Comparison of ENCODE assay signal across 11 mouse cellular contexts in the genomic region with DNA sequence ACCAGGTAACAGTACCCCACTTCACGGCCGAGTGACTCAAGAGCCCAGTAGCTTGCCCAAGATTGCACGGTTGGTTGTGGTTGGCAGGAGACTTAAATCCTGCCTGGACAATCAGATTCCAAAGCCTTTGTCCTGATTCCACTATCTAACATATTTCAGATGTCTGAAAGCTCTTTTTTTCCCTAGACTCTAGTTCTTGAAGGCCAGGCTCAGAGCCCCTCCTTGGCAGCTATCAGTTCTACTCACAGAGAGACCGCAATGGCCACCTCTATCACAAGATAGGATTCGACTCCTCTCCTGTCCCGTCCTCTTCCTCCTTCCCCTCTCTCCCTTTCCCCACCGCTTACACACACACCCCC. TPM values are rescaled to one million over a fixed set of nuclear protein-coding genes. Genes with fewer than 3 reads are reported as not detected.
DNase-seq lines count a peak whose midpoint lies in the region; ATAC-seq and TF ChIP-seq lines count a peak whose summit lies in the region.
"Had no signal": no experiment of that assay in that cellular context is flagged by ENCODE, and none has a peak within 500 bp of the region (broad histone marks: within the 10 kb centered on the region; RNA-seq: fewer than 3 reads in every experiment).

No protein-coding gene starts in this region.

- H3K27me3 ChIP-seq in heart, embryonic 13.5 days (replicated peaks) = no peaks in the 10 kb centered on the region
- peaks cover 33% of the 10 kb centered on the region for H3K27me3 ChIP-seq in megakaryocyte, embryonic 14.5 days (replicated peaks)
- H3K27me3 ChIP-seq in intestine, embryonic 14.5 days (replicated peaks; ENCODE audit: control insufficient read depth, insufficient read depth, low read length) = no peaks in the 10 kb centered on the region
- no peaks in the 10 kb centered on the region for H3K27me3 ChIP-seq in small intestine, adult 2 months (ENCODE audit: control insufficient read depth, insufficient read depth, low read length)

- H3K9ac ChIP-seq in heart, embryonic 13.5 days = peak overlapping the region; percentile 82
- no peak overlapping the region for H3K9ac ChIP-seq in intestine, embryonic 14.5 days (ENCODE audit: low read length)

- no peak for DNase-seq in heart, postnatal 14 days
- DNase-seq in intestine, embryonic 14.5 days (ENCODE audit: low spot score) = no peak
- no peak for DNase-seq in spleen, postnatal 10 days (ENCODE audit: low spot score in 2 of 2)
- DNase-seq in adrenal gland, postnatal 4 days (ENCODE audit: low spot score in 2 of 2) = no peak
- DNase-seq: right cerebral cortex, postnatal 14 days had no signal

- peak overlapping the region; percentile 87 for H3K4me2 ChIP-seq in heart, embryonic 13.5 days
- H3K4me2 ChIP-seq in intestine, embryonic 14.5 days (ENCODE audit: low read length) = peak overlapping the region; percentile 45

- H3K27ac ChIP-seq in heart, embryonic 13.5 days (replicated peaks) = peak overlapping the region; percentile 99
- no peak overlapping the region for H3K27ac ChIP-seq in intestine, embryonic 14.5 days (ENCODE audit: low read depth)
- peak overlapping the region; percentile 85; the same call in 1 of the 2 replicates for H3K27ac ChIP-seq in small intestine, adult 2 months (ENCODE audit: insufficient read depth, low read depth, low read length)

- intact Hi-C loops in heart, postnatal 14 days (cut with DNase I) = loop anchor here (2.0 kb wide), 1 partner anchor 15 kb away; no protein-coding TSS in a partner anchor

- TF ChIP-seq POLR2A in small intestine, adult 2 months (IDR thresholded peaks at IDR 0.05; ENCODE audit: low read depth, low read length) = no peak

- TF ChIP-seq CTCF in small intestine, adult 2 months (IDR thresholded peaks at IDR 0.05; ENCODE audit: extremely low read depth, insufficient read length, insufficient replicate concordance, low read depth, low read length) = no peak

- WGBS in heart, embryonic 13.5 days = 20% methylated on average over 7 of the region's 7 CpGs
- 78% methylated on average over 7 of the region's 7 CpGs for WGBS in intestine, embryonic 14.5 days
- 18% methylated on average over 7 of the region's 7 CpGs for WGBS in small intestine, adult 2 months

- H3K4me3 ChIP-seq in heart, embryonic 13.5 days = peak overlapping the region; percentile 54
- H3K4me3 ChIP-seq in megakaryocyte, embryonic 14.5 days (replicated peaks) = peak overlapping the region; percentile 38
- 0 out of 2 replicates have a peak overlapping the region, but pooled peaks have one; percentile 18 for H3K4me3 ChIP-seq in intestine, embryonic 14.5 days (ENCODE audit: low read depth, low read length)
- peak overlapping the region; percentile 65 for H3K4me3 ChIP-seq in small intestine, adult 2 months (ENCODE audit: low read depth, low read length)

- H3K36me3 ChIP-seq in heart, embryonic 13.5 days = peaks cover 76% of the 10 kb centered on the region
- peaks cover 79% of the 10 kb centered on the region for H3K36me3 ChIP-seq in megakaryocyte, embryonic 14.5 days (replicated peaks; ENCODE audit: low read length)
- peaks cover 72% of the 10 kb centered on the region for H3K36me3 ChIP-seq in intestine, embryonic 14.5 days (ENCODE audit: control insufficient read depth, insufficient read depth, low read length)
- peaks cover 56% of the 10 kb centered on the region for H3K36me3 ChIP-seq in small intestine, adult 2 months (ENCODE audit: control insufficient read depth, insufficient read depth, low read length)

- peaks cover 74% of the 10 kb centered on the region for H3K4me1 ChIP-seq in heart, embryonic 13.5 days
- H3K4me1 ChIP-seq in megakaryocyte, embryonic 14.5 days = peaks cover 84% of the 10 kb centered on the region
- peaks cover 39% of the 10 kb centered on the region for H3K4me1 ChIP-seq in intestine, embryonic 14.5 days (replicated peaks; ENCODE audit: control insufficient read depth, insufficient read depth, low read length)
- peaks cover 27% of the 10 kb centered on the region for H3K4me1 ChIP-seq in small intestine, adult 2 months (ENCODE audit: control insufficient read depth, insufficient read depth, insufficient read length, low read length)

- no peaks in the 10 kb centered on the region for H3K9me3 ChIP-seq in heart, embryonic 13.5 days
- no peaks in the 10 kb centered on the region for H3K9me3 ChIP-seq in megakaryocyte, embryonic 14.5 days
- no peaks in the 10 kb centered on the region for H3K9me3 ChIP-seq in intestine, embryonic 14.5 days (ENCODE audit: control insufficient read depth, low read length)

- ATAC-seq in heart, embryonic 13.5 days (ENCODE audit: extremely low read depth, insufficient number of reproducible peaks, low FRiP score, low TSS enrichment) = peak; percentile 6; the same call in 1 of the 2 replicates
- no peak for ATAC-seq in megakaryocyte, adult 5-6 weeks (ENCODE audit: poor library complexity, severe bottlenecking)
- no peak for ATAC-seq in intestine, embryonic 14.5 days (replicated peaks; ENCODE audit: low FRiP score, low TSS enrichment, low read depth)

RNA-seq across cellular contexts. Expression of a gene that starts 8.1 kb away (rescaled TPM):
- 29.0 and 32.4 TPM in 2 replicates for polyA plus RNA-seq in heart, embryonic 13.5 days (2015; fragmentation: Nextera tagmentation; extraction: Ambion mirVana)
- 100 to 1,000 TPM; 199 to 209 TPM for total RNA-seq in heart, postnatal 14 days (2021)
- 2.1 and 9.3 TPM in 2 replicates for polyA plus RNA-seq in megakaryocyte, embryonic 14.5 days (2012; ENCODE audit: insufficient read depth, low replicate concordance)
- total RNA-seq in megakaryocyte, adult 5-6 weeks (2015) = 0.31 and 0.71 TPM in 2 replicates
- 0.99 and 1.1 TPM in 2 replicates for total RNA-seq in megakaryocyte, adult 5-6 weeks (2017)
- 19.8 and 21.9 TPM in 2 replicates for polyA plus RNA-seq in intestine, embryonic 14.5 days (2014; fragmentation: Nextera tagmentation; extraction: Ambion mirVana)
- 55.9 and 89.2 TPM in 2 replicates for polyA plus RNA-seq in small intestine, adult 2 months (2012; rRNA removed)
- total RNA-seq in adrenal gland, postnatal 4 days (2021) = 10 to 100 TPM; 78.0 to 83.3 TPM

RNA-seq across cellular contexts. Expression of a gene that starts 28.8 kb away (rescaled TPM):
- 9.5 and 10.8 TPM in 2 replicates for polyA plus RNA-seq in heart, embryonic 13.5 days (2015; fragmentation: Nextera tagmentation; extraction: Ambion mirVana)
- 1 to 10 TPM; 8.0 to 8.8 TPM for total RNA-seq in heart, postnatal 14 days (2021)
- 0.46 TPM in 1 of 2 replicates, not detected in the other for polyA plus RNA-seq in megakaryocyte, embryonic 14.5 days (2012; ENCODE audit: insufficient read depth, low replicate concordance)
- 0.04 TPM in 1 of 2 replicates, not detected in the other for total RNA-seq in megakaryocyte, adult 5-6 weeks (2015)
- total RNA-seq in megakaryocyte, adult 5-6 weeks (2017) = 0.11 TPM in 1 of 2 replicates, not detected in the other
- polyA plus RNA-seq in intestine, embryonic 14.5 days (2014; fragmentation: Nextera tagmentation; extraction: Ambion mirVana) = 31.5 and 34.8 TPM in 2 replicates
- polyA plus RNA-seq in small intestine, adult 2 months (2012; rRNA removed) = 19.1 and 40.2 TPM in 2 replicates
- 10 to 100 TPM; 28.6 to 34.5 TPM for total RNA-seq in adrenal gland, postnatal 4 days (2021)
- total RNA-seq: common myeloid progenitor, adult 5-6 weeks had no signal

RNA-seq across cellular contexts. Expression of a gene that starts 31.0 kb away (rescaled TPM):
- polyA plus RNA-seq in heart, embryonic 13.5 days (2015; fragmentation: Nextera tagmentation; extraction: Ambion mirVana) = 0.29 and 0.48 TPM in 2 replicates
- total RNA-seq in heart, postnatal 14 days (2021) = under 1 TPM; 0.88 to 0.93 TPM
- not detected in 2 replicates for polyA plus RNA-seq in megakaryocyte, embryonic 14.5 days (2012; ENCODE audit: insufficient read depth, low replicate concordance)
- 0.46 TPM in 1 of 2 replicates, not detected in the other for total RNA-seq in megakaryocyte, adult 5-6 weeks (2015)
- not detected in 2 replicates for total RNA-seq in megakaryocyte, adult 5-6 weeks (2017)
- polyA plus RNA-seq in intestine, embryonic 14.5 days (2014; fragmentation: Nextera tagmentation; extraction: Ambion mirVana) = 0.35 and 0.59 TPM in 2 replicates
- 0.46 and 2.7 TPM in 2 replicates for polyA plus RNA-seq in small intestine, adult 2 months (2012; rRNA removed)
- total RNA-seq in adrenal gland, postnatal 4 days (2021) = under 1 TPM in 1 of 2 experiments, not detected in 1; 0.62 TPM
- total RNA-seq: CH12.LX; common myeloid progenitor, adult 5-6 weeks had no signal

RNA-seq across cellular contexts. Expression of a gene that starts 31.1 kb away (rescaled TPM):
- polyA plus RNA-seq in heart, embryonic 13.5 days (2015; fragmentation: Nextera tagmentation; extraction: Ambion mirVana) = 35.2 and 35.8 TPM in 2 replicates
- 10 to 100 TPM; 32.8 to 42.6 TPM for total RNA-seq in heart, postnatal 14 days (2021)
- polyA plus RNA-seq in megakaryocyte, embryonic 14.5 days (2012; ENCODE audit: insufficient read depth, low replicate concordance) = 1.4 and 5.1 TPM in 2 replicates
- total RNA-seq in megakaryocyte, adult 5-6 weeks (2015) = 33.0 and 38.7 TPM in 2 replicates
- total RNA-seq in megakaryocyte, adult 5-6 weeks (2017) = 41.3 and 43.5 TPM in 2 replicates
- polyA plus RNA-seq in intestine, embryonic 14.5 days (2014; fragmentation: Nextera tagmentation; extraction: Ambion mirVana) = 48.7 and 52.6 TPM in 2 replicates
- polyA plus RNA-seq in small intestine, adult 2 months (2012; rRNA removed) = 3.6 and 5.2 TPM in 2 replicates
- total RNA-seq in adrenal gland, postnatal 4 days (2021) = 10 to 100 TPM; 52.8 to 65.1 TPM
